Mouse (Mus musculus): ENCODE data around the gene Nek11. TPM values are rescaled to one million over a fixed set of nuclear protein-coding genes. Genes with fewer than 3 reads are reported as not detected.

Nek11 gene
- total RNA-seq, 2 experiments from 2014 or later: not detected

DNA sequence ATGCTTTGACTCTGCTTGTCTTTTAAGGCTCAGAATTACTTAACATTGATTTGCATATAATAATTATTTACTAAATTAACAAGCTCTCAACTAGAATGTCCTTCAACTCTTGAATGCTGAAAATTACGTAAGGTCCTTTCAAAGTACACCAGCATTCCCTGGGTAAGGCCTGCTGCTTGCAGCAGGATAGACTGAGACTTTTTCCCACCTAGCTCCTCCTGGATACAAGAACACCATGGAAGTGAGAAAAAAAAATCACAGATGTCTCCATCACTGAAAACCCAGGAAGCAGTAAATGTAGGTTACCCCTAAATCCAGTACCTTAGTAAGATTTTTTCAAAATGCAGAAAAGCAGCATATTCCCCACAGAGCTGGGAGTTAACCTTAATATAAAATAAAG is 82.6 kb downstream of the Nek11 start:
- DNase-seq: no peak

GRCm38 (mm10) chr9:105309553-105310281 is 85.6 kb downstream of the Nek11 start:
- no peak for DNase-seq

GRCm38 (mm10) chr9:105306042-105306441 is 89.3 kb downstream of the Nek11 start:
- no peak for DNase-seq

DNA sequence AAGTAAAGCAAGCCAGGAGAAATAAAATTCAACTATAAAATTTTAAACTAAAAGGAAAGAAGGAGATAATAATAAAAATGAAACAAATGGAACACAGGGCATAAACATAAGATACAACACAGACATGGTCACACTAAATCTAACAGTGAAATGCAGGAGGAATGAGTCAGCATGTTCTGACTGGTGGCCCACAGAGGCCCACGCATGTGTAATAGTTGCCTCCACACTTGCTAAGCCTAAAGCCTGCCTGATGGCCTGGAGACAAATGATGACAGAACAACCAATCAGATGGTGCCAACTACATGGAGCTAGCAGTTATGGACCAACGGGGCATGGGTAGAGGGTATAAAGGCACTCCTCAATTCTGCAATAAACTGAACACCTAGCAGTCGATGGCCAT is 93.1 kb downstream of the Nek11 start:
- no peak for DNase-seq

DNA sequence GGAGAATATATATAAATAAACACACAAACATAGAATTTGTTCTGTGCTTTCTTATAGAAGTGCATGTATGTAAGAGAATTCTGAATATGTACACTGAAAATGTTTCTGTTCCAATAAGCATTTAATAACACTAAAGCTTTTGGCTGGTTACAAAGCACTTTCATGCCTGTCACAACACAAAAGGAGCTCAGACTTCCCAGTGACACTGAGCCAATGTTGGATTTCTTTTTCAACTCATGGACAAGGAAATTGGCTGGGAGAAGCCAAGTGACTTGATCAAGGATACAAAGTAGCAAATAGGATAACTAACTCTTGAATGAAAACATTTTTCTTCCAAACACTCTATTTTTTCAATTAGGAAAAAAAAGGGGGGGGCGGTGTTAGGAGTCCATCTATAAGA is 93.9 kb downstream of the Nek11 start:
- DNase-seq: no peak

- DNase-seq: no peak
Observed at GRCm38 (mm10) chr9:105300738-105301325, 94.5 kb downstream of the Nek11 start.

GRCm38 (mm10) chr9:105284670-105285069 is 110.7 kb downstream of the Nek11 start:
- DNase-seq: no peak

- no peak for DNase-seq
Observed at GRCm38 (mm10) chr9:105282725-105283124, 112.6 kb downstream of the Nek11 start.

DNA sequence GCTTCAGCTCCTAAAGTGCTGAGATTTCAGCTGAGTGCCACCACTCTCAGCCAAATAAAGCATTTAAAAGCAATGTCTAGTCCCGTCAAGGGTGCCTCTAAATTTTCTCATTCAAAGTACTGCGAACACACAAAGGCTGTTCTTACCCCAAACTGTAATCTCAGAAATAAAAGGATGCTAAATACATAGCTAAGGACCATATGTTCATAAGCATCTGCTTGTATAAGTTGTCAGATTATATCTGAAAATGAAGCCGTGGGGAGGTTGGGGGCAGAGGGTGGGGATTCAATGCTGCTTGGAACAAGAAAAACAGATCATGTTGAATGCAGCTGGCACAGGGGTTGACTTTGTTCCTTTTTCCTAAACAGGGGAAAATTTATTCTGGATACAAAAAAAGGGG is 120.4 kb downstream of the Nek11 start:
- DNase-seq: no peak

GRCm38 (mm10) chr9:105274286-105274685 is 121.0 kb downstream of the Nek11 start:
- no peak for DNase-seq

- no peak for DNase-seq
Observed at GRCm38 (mm10) chr9:105272241-105272640, 123.1 kb downstream of the Nek11 start.

GRCm38 (mm10) chr9:105263140-105263539 is 132.2 kb downstream of the Nek11 start:
- DNase-seq: no peak

- no peak for DNase-seq
Observed at GRCm38 (mm10) chr9:105257668-105258067, 137.7 kb downstream of the Nek11 start.

DNA sequence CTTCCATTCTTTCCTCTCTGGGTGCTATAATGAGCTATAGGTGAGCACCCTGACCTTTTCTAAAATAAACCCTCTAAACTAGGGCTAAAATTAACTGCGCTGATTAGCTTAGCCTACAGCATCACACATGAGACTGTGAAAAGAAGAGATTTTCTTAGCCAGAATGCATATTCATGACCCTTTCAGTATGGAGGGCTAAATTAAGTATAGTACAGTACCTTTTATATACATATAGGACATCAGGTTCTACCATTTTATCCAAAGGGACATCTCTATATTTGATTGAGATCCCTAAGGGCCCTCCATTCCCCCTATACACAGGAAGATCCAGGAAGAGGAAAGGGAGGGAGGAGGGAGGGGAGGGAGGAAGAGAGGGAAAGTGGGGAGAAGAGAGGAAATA is 141.2 kb downstream of the Nek11 start:
- DNase-seq: no peak

GRCm38 (mm10) chr9:105252349-105253041 is 142.8 kb downstream of the Nek11 start:
- no peak for DNase-seq

GRCm38 (mm10) chr9:105251256-105251655 is 144.1 kb downstream of the Nek11 start:
- no peak for DNase-seq

GRCm38 (mm10) chr9:105244024-105244423 is 151.3 kb downstream of the Nek11 start:
- no peak for DNase-seq

GRCm38 (mm10) chr9:105214434-105214833 is 180.9 kb downstream of the Nek11 start:
- no peak for DNase-seq

- DNase-seq: no peak
Observed at GRCm38 (mm10) chr9:105200305-105200704, 195.0 kb downstream of the Nek11 start.

DNA sequence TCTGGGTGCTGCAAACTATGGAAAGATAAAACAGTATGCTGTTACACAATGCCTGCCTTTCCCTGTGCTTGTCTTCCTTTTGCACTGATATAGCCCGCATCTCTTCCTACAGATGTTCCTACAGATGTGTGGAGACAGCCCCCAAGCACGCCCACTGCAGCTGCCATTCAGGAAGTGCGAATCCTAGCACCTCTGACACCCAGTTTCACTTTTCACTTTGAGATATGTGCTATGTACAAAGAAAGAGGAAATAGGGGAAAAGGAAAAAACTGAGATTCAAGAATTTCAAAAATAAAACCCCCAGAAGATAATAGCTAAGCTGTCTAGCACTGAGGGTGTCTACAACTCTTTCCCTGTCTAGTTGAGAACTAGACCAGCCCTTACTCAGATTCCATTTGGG is 208.6 kb downstream of the Nek11 start:
- no peak for DNase-seq

- no peak for DNase-seq
Observed at GRCm38 (mm10) chr9:105182392-105182791, 212.9 kb downstream of the Nek11 start.

- DNase-seq: no peak
Observed at GRCm38 (mm10) chr9:105144992-105145391, 250.3 kb downstream of the Nek11 start, which contains the start of gene 1700080E11Rik. Gene 1700080E11Rik, minus strand, starts transcription at chr9:105145092.

- no peak for DNase-seq
Observed at GRCm38 (mm10) chr9:105139204-105139603, 256.1 kb downstream of the Nek11 start.

Data from gastrocnemius, postnatal 25 days (tissue).